Mouse (Mus musculus): Measurements from ENCODE around the gene Mvk.

Gene Mvk

DNA sequence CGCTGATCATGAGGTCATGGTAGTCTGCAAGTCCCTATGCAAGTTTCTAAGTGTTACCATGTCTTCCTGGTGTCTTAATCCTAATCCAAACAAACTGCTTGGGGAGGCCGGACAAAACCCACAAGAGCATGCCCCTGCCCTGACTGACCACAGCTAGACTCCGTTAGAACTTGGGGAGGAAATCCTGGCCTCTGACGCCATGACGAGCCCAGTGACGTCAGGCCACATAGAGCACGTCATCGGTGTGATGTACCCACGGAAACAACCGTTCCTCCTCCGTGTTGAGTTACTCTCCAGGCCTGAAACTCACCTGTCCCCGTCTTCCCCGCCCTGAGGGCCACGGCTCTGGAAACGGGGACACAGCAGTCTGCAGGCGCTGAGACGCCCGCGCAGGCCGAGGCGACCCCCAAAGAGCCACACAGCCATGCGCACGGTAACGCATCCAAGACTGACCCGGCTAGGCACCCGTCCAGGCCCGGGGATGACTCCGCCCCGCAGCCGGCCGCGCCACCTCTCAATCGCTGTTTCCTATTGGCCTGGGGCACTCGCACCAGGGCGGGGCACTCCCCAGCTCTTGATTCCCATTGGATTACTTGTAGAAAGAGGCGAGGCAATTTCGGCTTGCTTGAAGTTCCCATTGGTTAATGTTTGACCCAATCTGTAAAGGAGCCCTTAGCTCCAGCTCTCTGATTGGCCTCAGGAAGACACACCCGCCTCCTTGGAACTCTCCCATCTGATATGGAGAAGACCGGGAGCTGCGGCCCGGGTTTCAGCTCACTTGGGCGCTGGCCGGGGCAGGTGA, at the start of gene Mvk, which contains the start of gene Mmab:
Mvk (plus strand) TSS at position 704 of the 802 bp plus-strand sequence.
Mmab (minus strand) TSS at position 495 of the 802 bp plus-strand sequence.
- peak; percentile 97 for DNase-seq

DNA sequence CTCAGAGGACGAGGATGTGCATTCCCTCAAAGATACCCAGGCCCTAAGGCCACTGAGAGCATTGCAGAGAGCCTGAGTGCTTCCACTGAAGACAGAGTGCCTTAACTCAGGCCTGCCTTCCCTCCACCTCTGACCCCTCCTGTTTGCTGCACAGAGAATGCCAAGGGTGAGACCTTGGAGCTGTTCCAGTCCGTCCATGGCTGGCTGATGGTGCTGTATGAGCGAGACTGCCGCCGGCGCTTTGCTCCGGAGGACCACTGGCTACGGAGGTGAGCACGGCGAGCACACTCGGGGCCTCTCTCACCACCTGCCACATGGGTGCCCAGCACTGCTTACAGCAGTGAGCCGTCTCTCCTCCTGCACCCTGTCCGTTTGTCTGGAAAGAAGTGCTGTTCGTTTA, 37.5 kb upstream of the Mvk start:
- DNase-seq: no peak

DNA sequence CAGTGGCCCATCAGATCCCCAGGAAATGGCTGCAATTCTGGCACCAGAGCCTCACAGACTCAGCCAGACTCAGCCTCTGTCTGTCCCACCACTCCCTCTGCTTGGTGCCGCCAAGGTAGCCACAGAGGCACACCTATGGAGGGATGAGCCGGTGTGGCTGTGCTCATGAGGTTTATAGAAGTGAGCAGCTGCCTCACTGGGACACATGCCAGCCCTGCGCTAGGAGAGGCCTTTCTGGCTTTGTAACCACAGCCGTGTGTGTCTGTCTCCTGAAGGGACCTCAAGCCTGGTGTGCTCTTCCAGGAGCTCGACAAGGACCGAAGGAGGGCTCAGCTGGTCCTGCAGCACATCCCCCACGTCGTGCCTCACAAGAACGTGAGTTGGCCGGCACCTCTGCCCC, 36.8 kb upstream of the Mvk start:
- DNase-seq: no peak

DNA sequence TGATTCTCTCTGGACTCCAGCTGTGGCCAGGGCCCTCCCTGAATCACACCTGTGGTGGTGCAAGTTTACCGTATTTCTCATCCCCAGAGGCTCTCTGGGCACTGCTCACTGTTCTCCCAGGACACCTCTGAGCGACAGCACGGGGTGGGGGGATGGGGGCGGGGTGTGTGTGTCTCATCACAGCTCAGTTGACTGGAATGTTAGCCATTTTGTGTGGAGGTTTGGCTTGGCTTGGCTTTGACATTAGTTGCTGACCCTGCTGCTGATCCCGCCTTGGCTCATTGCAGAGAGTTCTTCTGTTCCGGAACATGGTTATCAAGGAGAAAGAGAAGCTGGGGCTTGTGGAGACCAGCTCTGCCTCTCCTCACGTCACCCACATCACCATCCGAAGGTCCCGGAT, 36.3 kb upstream of the Mvk start:
- no peak for DNase-seq

DNA sequence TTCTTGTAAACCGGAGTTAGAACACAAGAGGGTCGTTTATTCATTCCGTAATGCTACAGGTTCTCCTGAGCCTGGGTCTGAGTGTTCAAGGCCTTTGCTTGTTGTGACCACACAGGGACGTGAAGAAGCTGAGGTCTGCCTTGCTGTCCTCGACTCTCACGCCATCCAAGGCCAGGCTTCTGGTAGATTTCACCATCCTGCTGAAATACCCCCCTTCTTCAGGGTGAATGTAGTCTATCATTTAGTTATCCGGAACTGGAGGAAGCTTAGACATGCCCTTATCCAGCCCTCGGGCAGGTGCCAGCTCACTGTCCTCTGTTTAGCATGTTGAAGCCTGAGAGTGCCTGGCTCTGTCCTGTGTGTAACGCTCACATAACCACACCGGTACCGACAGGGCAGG, 35.2 kb upstream of the Mvk start:
- no peak for DNase-seq

DNA sequence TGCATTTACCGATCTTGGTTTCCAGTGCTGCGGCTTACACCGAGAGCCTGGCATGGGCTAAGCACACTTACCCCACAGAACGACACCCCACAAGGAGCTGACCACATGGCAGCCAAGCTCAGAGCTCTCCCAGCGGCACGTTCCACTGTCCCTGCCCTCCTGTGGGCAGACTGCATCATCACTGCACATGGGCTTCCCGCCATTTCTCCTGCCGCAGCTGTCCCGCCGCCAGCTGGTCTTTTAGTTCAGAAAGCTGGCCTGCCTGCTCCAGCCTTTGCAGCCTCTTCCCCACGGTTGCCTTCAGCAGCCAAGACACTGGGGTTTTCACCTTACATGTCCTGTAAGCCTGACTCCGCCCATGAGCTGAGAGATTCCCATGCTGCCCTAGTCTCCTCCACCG, 33.6 kb upstream of the Mvk start:
- DNase-seq: no peak

DNA sequence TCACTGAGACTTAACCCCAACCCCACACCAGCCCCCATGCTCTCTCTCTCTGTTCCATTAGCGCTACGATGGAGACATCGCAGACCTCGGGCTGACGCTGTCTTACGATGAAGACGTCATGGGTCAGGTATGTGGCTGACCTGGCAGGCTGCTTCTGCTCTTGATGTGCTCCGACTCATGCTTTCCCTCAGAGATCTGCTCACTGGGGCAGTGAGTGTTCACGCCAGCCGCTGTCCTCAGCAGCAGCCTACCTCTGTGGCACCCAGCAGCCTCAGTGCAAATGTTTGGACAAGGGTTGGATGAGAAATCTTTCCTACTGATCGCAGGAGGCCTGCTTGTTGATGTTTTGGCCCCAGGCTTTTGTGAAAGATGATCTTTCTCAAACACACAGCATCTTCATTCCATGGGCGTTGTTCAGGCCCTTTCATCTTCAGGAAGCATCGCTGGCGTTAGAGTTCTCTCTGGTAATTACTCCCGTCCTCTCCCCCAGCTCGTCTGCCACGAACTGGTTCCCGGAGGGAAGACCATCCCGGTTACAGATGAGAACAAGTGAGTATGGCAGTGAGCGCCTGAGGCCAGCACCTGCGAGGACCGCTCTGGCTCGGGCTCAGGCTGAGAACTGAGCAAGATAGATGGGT, 31.6 kb upstream of the Mvk start:
- no peak for DNase-seq

DNA sequence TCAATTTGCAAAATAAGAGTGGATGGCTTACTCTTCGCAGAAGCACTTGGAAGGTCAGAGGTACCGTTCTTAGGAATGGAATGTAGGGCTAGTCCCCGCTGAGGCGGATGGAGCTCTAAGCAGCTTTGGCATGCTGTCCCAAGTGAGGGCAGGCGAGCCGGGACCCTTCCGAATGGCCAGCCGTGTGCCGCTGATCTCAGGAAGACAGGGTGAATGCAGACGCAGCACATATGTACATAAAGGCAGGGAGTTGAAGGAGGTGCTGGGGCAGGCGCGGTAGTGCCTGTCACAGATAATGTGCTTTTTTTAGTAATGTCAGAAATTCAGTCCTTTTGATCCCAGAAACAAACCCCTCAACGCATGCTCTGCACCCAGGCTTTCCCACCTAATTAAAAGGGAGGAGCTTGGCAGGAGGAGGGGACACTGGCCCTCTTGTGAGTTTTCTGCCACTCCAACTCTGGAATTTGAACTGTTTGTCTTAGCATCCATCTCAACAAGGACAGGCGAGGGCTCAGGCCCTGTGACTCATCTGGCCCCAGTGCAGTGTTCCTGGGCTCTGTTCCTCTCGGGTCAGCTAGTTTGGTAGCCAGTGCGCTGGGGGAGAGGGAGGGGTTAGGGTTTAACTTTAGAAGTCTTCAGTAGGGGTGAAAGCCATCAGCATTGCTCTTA, 30.9 kb upstream of the Mvk start:
- DNase-seq: no peak

DNA sequence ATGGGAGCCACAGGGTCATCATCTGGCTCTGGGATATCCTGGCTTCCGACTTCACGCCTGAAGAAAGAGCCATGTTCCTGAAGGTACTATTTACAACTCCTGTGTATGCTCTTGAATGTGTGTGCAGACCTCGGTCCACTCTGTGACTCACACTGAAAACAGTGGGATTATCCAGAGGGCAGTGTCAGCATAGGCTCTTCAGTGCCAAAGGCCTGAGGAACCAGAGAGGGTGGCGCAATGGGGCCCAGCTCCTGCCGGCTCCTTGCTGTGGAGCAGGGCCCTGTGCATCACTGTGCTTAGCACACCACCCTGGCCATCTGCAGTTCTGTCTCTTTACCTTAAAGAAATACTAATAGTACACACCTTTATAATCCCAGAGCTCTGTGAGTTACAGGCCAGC, 28.5 kb upstream of the Mvk start:
- no peak for DNase-seq

DNA sequence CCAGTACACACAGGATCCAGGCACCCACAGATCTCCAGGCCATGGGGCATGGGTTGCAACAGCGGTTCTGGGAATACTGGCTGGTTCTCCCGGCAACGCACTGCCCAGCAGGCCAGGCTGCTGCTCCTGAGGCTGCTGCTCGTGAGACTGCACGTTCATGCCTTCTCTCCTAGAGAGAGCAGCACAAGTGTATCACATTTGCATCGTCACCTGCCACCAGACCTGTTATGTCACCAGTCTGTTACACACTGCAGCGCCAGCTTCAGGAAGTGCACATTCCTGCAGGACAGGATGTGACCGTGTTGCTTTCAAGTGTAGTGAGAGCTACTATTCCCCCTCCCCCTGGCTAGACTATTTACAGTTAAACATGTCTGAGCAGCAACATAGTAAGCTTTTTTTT, 27.2 kb upstream of the Mvk start:
- no peak for DNase-seq

DNA sequence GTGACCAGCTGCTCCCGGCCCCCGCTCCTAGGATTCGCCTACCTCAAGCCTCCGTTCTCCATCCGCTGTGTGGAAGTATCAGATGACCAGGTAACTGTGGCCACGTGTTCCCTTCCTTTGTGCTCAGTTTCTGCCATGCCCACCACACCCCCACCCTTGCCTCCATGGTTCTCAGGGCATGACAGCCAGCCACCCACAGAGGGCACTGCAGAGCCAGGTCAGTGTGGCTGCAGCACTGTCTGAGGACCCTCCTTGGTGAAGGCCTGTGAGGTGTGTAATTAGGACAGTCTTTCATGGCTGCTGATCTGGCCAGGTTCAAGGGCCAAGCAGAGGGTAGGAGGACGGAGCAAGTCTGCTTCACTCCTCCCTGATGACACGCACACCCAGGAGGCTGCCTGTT, 25.5 kb upstream of the Mvk start:
- DNase-seq: peak; percentile 30

DNA sequence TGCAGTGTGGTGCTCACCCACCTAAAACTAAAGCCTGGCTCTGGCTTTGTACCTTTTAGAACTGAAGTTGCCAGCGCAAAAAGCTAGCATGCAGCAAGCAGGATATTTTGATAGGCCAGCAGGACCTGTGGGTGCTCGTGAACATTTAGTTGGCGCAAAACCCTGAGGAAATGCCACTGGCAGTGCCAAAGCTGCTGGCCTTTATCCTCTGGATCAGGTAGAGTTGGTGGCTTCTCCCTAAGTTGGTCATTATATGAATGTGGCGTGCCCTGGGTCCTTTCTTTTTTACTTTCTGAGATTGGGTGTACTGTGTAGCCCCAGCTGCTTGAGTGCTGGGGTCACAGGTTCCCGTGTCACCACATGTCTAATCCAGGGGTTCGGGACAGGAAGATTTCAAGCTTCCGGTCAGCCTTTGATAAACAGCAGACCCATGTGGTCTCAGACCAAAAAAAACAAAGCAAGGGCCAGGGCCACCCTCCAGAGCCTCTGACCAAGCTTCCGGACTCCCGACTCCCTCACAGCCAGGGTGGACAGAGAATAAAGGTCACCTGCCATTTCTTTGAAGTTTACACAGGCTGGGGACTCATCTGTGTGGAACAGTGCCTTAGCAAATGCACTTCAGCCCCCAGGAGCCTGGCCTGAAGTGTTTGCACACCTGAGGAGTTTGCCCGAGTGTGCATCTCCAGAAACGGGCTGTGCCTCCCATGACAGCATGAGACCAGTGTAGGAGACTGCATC, 22.3 kb upstream of the Mvk start:
- no peak for DNase-seq

DNA sequence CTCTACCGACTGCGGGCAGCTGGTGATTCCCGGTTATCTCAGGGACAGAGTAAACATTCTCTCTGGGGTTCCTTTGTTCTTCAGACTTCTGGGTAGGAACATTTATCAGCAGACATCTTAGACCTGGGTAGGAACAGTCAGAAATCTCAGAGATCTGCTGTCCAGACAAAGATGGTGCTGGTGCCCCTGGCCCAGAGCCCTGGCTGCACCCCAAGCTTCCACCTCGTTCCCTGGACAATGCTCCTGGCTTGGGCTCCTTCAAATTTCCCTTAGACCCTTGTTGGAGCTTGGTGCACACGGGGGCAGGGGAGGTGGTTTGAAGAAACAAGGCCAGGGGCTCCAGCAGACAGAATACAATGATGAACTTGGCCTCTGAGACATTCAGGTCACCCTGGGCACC, 21.5 kb upstream of the Mvk start:
- no peak for DNase-seq

DNA sequence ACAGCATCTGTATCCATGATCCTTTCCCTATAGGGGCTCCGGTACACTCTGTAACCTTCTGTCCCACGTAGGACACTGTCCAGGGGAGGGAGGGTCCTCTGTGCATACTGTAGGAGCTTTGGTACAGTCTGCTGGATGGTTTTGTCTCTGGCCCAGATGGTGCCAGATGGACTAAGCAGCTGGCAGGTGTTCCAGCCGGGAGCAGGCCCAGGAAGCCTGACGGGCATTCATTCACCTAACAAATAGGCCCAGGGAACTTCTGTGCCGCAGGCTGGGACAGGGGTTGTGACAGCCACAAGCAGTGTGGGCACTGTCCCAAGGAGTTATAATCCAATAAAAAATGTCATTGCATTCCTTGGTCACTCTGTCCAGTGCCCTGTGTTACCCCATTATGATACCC, 20.1 kb upstream of the Mvk start:
- no peak for DNase-seq

DNA sequence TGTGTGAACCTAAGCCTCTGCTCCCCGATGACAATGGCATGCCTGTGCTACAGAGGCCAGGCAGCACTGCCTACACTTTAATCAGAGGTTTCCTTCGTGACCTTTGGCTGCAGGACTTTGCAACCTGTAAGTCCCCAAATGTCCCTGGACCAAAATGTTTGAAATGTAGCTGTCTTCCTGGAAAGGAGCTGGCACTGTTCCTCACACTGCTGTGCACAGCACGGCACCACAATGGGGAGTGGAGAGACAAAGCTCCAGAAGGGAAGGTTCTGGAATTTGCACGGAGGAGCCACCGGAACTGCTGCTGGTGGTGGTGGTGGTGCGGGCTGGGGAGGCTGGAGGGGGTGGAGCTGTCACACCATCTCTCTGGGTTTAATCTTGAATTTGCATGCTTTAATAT, 17.3 kb upstream of the Mvk start:
- no peak for DNase-seq

DNA sequence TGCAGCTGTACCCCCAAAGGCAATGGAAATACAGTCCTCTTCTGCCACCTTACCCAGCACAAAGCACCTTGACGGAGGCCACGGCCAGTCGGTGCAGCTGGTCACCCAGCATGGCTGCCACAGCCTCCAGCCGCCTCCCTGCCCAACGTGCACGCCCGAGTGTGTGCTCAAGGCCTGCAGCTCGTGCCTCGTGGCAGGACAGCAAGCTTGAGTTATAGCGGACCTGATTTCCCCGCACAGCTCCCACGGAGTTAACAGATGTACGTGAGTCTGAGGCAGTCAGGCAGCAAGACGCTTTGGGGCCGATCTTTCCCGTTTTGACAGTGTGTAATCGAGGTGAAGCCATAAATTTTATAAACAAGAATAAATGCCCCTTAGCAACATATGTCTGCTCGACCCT, 15.4 kb upstream of the Mvk start:
- DNase-seq: no peak

DNA sequence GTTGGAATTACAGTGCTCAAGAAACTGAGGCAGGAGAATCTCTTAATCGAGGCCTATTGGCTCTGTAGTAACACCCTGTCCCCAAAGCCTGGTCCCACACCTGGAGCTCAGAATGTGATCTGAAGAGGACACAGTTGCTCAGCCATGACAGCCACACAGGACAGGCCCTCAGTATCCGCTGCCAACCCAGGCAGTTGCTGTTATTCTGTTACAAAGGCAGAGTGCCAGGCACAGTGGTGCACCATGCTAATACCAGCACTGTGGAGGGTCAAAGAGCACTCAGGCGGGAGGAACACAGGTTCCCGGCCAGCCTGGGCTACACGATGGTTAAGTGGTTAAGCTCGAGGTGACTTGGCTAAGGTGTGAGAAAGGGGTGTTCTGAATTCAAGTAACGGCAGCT, 14.3 kb upstream of the Mvk start:
- no peak for DNase-seq

DNA sequence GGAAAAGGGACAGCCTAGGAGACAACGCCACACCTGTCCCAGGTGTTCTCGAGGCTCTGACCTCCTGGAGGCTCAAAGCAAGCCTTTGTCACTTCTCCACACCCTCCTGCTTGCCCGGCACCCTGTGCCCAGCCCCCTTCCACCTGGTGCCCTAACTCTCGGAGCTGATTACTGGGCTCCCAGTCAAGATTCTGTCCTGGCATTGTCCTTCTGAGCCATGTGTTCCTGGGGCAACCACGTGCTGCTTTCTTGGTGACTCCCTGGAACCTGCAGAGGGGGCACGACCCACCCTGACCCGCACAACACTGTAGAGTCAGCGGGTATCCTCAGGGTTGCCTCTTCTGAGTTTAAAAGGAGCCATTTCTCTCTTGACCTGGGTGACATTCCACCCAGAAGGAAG, 9.7 kb upstream of the Mvk start:
- DNase-seq: no peak

DNA sequence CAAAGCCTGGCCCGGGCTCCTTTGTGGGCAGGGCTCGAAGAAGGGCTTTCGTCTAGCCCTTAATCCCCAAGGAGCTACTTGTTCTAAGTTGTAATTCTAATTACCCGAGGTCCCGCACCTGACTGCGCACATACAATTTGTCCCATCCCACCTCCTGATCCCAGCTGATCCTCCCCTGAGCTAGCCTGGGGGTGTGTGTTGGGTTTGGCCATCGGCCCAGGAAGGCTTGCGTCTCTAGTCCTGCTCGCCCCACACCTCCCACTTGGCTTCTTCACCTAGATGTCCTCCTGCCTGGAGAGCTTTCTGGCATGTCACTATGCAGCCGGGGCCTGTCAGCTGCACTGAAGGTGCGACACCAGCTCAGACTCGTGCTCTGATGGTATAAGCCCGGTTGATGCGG, 8.5 kb upstream of the Mvk start:
- no peak for DNase-seq

DNA sequence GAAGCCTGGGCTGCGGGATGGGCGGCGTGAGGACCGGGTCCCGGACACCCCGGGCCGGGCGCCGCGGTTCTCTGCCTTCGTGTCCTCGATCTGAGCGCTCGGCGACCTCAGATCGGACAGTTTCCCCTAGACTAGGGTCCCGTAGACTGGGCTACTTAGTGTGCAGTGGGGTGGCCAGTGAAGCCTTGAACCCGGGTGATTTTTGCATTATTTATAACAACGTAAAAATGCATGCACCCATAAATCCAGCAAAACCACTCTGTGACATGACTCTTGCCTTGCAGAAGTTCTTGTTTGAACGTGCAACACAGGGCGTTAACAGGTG, 261 bp downstream of the Mvk start:
- no peak for DNase-seq

DNA sequence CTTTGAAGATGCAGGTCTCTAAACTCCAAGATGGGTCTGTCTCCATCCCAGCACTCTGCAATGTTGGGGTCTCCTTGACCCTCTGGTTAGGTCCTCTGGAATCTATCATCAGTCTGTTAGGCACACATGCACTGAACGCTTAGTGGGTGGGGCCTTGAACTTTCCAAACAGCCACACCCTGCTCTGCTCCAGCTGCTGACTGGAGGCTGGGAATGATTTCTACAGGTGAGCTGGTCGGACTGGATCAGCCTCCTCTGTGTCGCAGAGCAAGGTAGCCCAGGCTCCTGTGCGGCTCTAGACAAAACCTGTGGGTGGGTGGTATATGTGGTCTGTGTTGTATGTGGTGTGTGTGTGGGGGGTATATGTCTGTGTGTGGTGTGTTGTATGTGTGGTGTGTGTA, 4.9 kb downstream of the Mvk start:
- DNase-seq: no peak

DNA sequence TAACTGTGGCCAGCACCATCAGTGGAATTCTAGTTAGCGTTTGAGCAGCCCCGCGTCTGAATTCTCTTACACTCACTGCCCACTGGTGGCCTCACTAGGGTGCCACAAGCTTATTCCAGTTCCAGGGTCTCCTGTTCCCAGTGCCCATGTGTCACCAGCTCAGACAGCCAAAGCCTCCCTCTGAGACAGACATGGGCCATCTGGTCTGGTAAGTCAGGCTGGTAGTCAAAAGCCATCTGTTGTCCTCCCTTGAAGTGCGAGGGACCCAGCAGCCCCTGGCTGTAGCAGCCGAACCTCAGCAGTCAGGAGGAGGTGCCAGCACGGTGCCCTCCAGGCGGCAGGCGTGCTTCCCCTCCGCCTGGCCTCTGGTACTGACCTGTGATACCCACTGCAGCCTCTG, 12.2 kb downstream of the Mvk start:
- DNase-seq: no peak

DNA sequence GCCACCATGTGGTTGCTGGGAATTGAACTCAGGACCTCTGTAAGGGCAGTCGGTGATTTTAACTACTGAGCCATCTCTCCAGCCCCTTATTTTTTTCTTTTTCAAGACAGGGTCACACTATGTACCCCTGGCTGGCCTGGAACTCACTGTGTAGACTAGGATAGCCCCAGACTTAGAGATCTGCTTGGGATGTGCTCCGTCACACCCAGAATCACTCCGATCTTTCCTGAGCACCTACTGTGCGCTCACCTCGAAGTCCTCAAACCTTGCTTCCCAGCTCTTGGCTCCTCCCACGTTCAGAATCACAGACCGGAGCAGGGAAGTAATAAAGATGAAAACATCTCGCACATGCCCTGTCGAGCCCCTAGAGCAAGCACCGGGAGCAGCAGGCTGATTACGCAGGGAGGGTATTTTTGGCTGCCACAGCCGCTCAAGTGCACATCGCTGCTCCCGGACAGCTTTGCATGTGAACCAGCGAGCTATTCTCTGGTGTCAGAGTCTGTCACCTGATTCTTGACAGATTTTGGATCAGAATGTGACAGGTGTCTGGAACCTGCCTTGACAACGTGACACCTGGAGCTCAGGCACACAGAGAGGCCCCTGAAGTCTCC, 13.0 kb downstream of the Mvk start:
- DNase-seq: no peak
